Mouse (Mus musculus): ENCODE results near the gene Sel1l2.

DNA sequence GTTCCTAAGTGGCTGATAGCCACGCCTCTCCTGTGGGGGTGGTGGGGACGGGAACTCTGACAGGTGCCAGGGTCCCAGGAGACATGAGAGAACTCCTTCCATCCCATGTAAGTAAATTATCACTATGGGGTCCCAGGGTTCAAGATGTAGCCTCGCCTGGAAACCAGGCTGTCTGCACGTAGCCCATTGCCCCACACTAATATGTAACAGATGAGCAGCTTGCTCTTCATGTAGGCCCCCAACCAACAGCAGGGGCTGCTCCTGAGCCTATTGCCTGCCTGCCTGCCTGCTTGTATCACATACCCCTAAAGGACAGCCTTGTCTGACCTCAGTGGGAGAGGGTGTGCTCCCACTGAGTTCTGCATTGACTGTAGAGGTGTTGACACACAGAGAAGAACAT is 92.4 kb downstream of the Sel1l2 start:
- no peak for TF ChIP-seq CTCF (IDR thresholded peaks at IDR 0.05; ENCODE audit: control insufficient read depth, insufficient read depth, insufficient replicate concordance, low read depth, low read length)
- no peak for TF ChIP-seq POLR2A (IDR thresholded peaks at IDR 0.05; ENCODE audit: control insufficient read depth, low read depth, low read length)

Data from testis, adult 2 months (tissue).